Mouse (Mus musculus) testis, adult 2 months (tissue): Measurements from ENCODE around the gene Gsn.

ENCODE experiments used
- CTCF ChIP-seq: fragments of 200-500 bp; IDR thresholded peaks from 2 replicates; pipeline ENCODE4 v1.5.1; 2012; ENCODE audit warnings: low read depth, mild to moderate bottlenecking, inconsistent platforms, low read length, moderate library complexity; ENCODE audit not compliant: control insufficient read depth, insufficient read depth, insufficient replicate concordance
- POLR2A ChIP-seq: fragments of 200-500 bp; IDR thresholded peaks from 2 replicates; pipeline ENCODE4 v1.6.1; 2012; ENCODE audit warnings: low read depth, mild to moderate bottlenecking, inconsistent platforms, low read length, moderate library complexity; ENCODE audit not compliant: control insufficient read depth

GRCm38 (mm10) chr2:35317604-35318003, 61.4 kb downstream of the Gsn start:
- no peak for TF ChIP-seq CTCF
- no peak for TF ChIP-seq POLR2A
